Mouse (Mus musculus) liver, adult 2 months (tissue): ENCODE results near the gene Sypl2. TPM values are rescaled to one million over a fixed set of nuclear protein-coding genes. Genes with fewer than 3 reads are reported as not detected.

Experiments
- DNase-seq: peaks from one replicate; pipeline ENCODE4 v3.0.0-alpha.2; 2011; ENCODE audit warnings: low read depth, low spot score; ENCODE audit errors: extremely low read depth
- H3K27ac ChIP-seq: fragments of 200-500 bp; replicated peaks from 2 replicates; pipeline ENCODE4 v1.5.1; 2012; ENCODE audit warnings: low read depth, mild to moderate bottlenecking, control low read depth, inconsistent platforms, low read length; ENCODE audit not compliant: insufficient read depth
- H3K27me3 ChIP-seq: fragments of 200-500 bp; 2 replicates; pipeline ENCODE4 v1.6.1; 2012; ENCODE audit warnings: mild to moderate bottlenecking, moderate library complexity, low read length, inconsistent platforms; ENCODE audit not compliant: control insufficient read depth, insufficient read depth
- H3K36me3 ChIP-seq: fragments of 200-500 bp; 2 replicates; pipeline ENCODE4 v1.6.1; 2012; ENCODE audit warnings: low read length, inconsistent platforms; ENCODE audit not compliant: control insufficient read depth, insufficient read depth
- H3K4me1 ChIP-seq: fragments of 200-500 bp; 2 replicates; pipeline ENCODE4 v1.6.1; 2011; ENCODE audit warnings: low read length; ENCODE audit not compliant: control insufficient read depth, insufficient read depth
- H3K4me3 ChIP-seq: fragments of 200-500 bp; 2 replicates; pipeline ENCODE4 v1.5.1; 2011; ENCODE audit warnings: low read depth, mild to moderate bottlenecking, control low read depth, low read length, moderate library complexity; ENCODE audit not compliant: insufficient read depth
- H3K79me2 ChIP-seq: fragments of 200-500 bp; 2 replicates; pipeline ENCODE4 v1.6.1; 2012; ENCODE audit warnings: inconsistent platforms, mild to moderate bottlenecking, low read length, moderate library complexity; ENCODE audit not compliant: control insufficient read depth, insufficient read depth
- H3K9ac ChIP-seq: fragments of 200-500 bp; 2 replicates; pipeline ENCODE4 v1.6.1; 2012; ENCODE audit warnings: low read depth, mild to moderate bottlenecking, control low read depth, inconsistent platforms, low read length
- CTCF ChIP-seq: fragments of 200-500 bp; IDR thresholded peaks from 2 replicates; pipeline ENCODE4 v1.5.1; 2011; ENCODE audit warnings: low read depth, low read length, control low read depth
- POLR2A ChIP-seq: fragments of 200-500 bp; IDR thresholded peaks from 2 replicates; pipeline ENCODE4 v1.6.1; 2011; ENCODE audit warnings: low read length, control low read depth; ENCODE audit not compliant: insufficient read depth; ENCODE audit errors: extremely low read depth
- whole genome bisulfite sequencing: fragments of 180-500 bp; shearing (Covaris S2); methylation state at CpG from one replicate; pipeline ENCODE4 v1.1.7; 2018; 5-methylcytosine and 5-hydroxymethylcytosine counted together
- polyA plus RNA-seq: library from polyadenylated mRNA; depleted of rRNA; stranded (reverse); fragments of >200 nt; gene quantifications from 2 replicates; pipeline ENCODE4 v1.2.3, GENCODE M21; 2012
- total RNA-seq: library from RNA; depleted of rRNA; stranded (reverse); fragments of >200 nt; gene quantifications from 2 replicates; pipeline ENCODE4 v1.2.3, GENCODE M21; 2014

Gene Sypl2
- total and polyA plus RNA-seq, 2 experiments: 0.09 TPM

- DNase-seq: peak; percentile 86
- Histone ChIP-seq H3K4me1 (peaks cover 4% of the 10 kb centered on the region; the same call in 1 of the 2 replicates), H3K79me2 (no peaks in the 10 kb centered on the region; the same call in 1 of the 2 replicates), H3K27me3 (no peaks in the 10 kb centered on the region), H3K4me3 (peak overlapping the region; percentile 89), H3K27ac (peak overlapping the region; percentile 58), H3K9ac (peak overlapping the region; percentile 88), H3K36me3 (no peaks in the 10 kb centered on the region)
- 1% methylated on average over 68 of the region's 72 CpGs for WGBS
- no peak for TF ChIP-seq CTCF
- TF ChIP-seq POLR2A: peak; percentile 25
These were observed 16.3 kb downstream of the Sypl2 start for GRCm38 (mm10) chr3:108209946-108210770.

DNA sequence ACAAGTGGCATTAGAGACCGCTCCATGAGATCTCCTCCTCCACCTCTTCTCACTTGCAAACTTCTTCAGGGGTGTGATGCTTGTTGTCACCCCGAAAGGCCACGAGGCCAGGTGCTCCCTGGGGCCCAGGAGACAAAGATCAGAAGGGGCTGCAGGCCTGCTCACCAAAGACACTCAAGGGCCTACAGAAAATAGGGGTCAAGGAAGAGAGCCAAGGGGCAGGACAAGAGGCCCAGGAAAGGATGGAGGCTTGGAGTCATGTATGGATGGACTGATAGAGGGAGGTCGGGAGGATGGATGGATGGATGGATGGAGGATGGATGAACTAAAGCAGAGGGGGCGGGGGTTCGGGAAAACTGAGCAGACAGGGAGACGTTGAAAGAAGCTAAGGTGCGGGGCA, 16.9 kb downstream of the Sypl2 start:
- H3K4me3 ChIP-seq: no peak overlapping the region; the same call in 1 of the 2 replicates
- H3K4me1 ChIP-seq: peaks cover 4% of the 10 kb centered on the region; the same call in 1 of the 2 replicates
- peak overlapping the region; percentile 88 for H3K9ac ChIP-seq
- 32% methylated on average over 8 of the region's 8 CpGs for WGBS
- no peaks in the 10 kb centered on the region; the same call in 1 of the 2 replicates for H3K79me2 ChIP-seq
- no peak for DNase-seq
- no peaks in the 10 kb centered on the region for H3K36me3 ChIP-seq
- H3K27me3 ChIP-seq: no peaks in the 10 kb centered on the region
- H3K27ac ChIP-seq: no peak overlapping the region
- TF ChIP-seq POLR2A: no peak
- no peak for TF ChIP-seq CTCF

DNA sequence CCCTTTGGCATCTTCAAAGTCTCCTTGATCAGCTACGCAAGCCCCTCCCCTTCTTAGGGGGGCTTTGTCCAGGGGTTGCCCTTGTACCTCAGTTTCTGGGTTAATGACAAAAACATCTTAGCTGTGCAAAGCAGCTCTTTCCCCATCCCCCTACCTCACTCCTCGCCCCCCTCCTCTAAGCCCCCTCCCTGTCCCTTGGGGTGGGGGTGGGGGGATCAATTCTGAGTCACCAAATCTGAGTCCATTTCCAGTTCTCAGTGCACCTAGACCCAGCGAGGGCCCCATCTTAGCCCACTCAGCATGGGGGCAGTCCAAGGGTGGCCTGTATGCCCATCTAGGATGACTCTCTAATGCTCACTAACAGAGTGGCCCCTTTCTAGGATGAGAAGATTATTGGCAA, 17.4 kb downstream of the Sypl2 start:
- H3K4me1 ChIP-seq: peaks cover 4% of the 10 kb centered on the region; the same call in 1 of the 2 replicates
- 88% methylated on average over 3 of the region's 3 CpGs for WGBS
- TF ChIP-seq CTCF: no peak
- TF ChIP-seq POLR2A: no peak
- no peak overlapping the region for H3K9ac ChIP-seq
- no peak overlapping the region for H3K27ac ChIP-seq
- H3K79me2 ChIP-seq: no peaks in the 10 kb centered on the region; the same call in 1 of the 2 replicates
- no peaks in the 10 kb centered on the region for H3K36me3 ChIP-seq
- no peak overlapping the region for H3K4me3 ChIP-seq
- DNase-seq: no peak
- H3K27me3 ChIP-seq: no peaks in the 10 kb centered on the region

DNA sequence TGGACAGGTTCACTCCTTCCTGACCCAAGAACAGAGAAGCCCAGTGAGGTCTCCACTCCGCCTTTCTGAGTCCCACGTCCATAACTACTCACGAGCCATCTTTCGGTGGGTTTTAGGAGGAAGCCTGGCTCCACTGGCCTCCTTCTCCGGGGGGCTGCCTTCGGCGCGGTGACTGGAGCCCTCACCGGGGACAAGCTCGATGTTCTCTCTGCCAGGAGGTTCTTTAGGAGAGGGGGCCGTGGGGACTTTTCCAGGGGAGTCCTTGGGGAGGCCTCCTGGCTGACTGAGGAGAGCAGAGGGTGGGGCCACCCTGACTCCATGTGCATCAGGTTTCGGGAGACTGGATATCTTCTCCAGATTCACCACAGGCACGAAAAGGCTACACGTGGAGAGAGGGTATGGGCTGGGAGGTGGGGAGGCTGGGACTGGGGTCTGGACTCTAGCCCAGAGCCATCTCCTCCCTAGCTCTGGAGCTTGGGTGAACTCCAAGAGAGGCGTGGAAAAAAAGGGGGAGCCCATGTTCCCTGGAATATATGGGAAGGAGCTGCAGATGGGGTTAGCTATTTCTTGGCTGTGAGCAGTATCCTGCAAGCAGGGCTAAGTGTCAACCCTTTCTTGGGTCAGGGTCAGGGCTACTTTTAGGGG, 19.6 kb downstream of the Sypl2 start:
- H3K79me2 ChIP-seq: no peaks in the 10 kb centered on the region; the same call in 1 of the 2 replicates
- no peak overlapping the region for H3K27ac ChIP-seq
- no peak for DNase-seq
- H3K27me3 ChIP-seq: no peaks in the 10 kb centered on the region
- no peak overlapping the region for H3K4me3 ChIP-seq
- TF ChIP-seq CTCF (no peak), POLR2A (no peak)
- no peak overlapping the region for H3K9ac ChIP-seq
- H3K4me1 ChIP-seq: peaks cover 4% of the 10 kb centered on the region; the same call in 1 of the 2 replicates
- WGBS: 93% methylated on average over 15 of the region's 15 CpGs
- no peaks in the 10 kb centered on the region for H3K36me3 ChIP-seq

DNA sequence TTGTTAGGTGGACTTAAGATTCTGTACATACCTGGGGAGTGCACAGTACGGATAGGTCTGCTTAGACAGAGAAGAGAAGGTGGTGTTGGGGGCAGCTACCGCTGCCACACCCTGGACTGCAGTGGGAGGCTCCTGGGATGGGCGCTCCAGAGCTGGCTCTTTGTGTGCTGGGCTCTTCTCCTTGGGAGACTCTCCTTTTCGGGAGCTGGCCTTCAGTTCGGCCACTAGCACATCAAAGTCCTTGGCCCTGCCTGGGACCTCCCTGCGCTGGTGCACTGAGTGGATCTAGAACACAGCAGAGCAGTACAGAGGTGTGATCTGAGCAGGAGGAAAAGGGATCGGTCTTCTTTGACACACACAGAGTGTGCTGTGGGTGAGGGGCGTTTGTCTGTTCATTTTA, 20.8 kb downstream of the Sypl2 start:
- 93% methylated on average over 8 of the region's 8 CpGs for WGBS
- Histone ChIP-seq H3K4me3 (no peak overlapping the region), H3K27ac (no peak overlapping the region), H3K27me3 (no peaks in the 10 kb centered on the region), H3K36me3 (no peaks in the 10 kb centered on the region), H3K79me2 (no peaks in the 10 kb centered on the region; the same call in 1 of the 2 replicates), H3K4me1 (peaks cover 6% of the 10 kb centered on the region; the same call in 1 of the 2 replicates), H3K9ac (no peak overlapping the region)
- TF ChIP-seq POLR2A: no peak
- TF ChIP-seq CTCF: no peak
- DNase-seq: no peak

GRCm38 (mm10) chr3:108204470-108204869, 22.0 kb downstream of the Sypl2 start:
- peaks cover 3% of the 10 kb centered on the region; the same call in 1 of the 2 replicates for H3K4me1 ChIP-seq
- no peaks in the 10 kb centered on the region for H3K27me3 ChIP-seq
- no peak overlapping the region for H3K4me3 ChIP-seq
- no peaks in the 10 kb centered on the region for H3K79me2 ChIP-seq
- TF ChIP-seq CTCF (no peak), POLR2A (no peak)
- H3K36me3 ChIP-seq: no peaks in the 10 kb centered on the region
- no peak overlapping the region for H3K27ac ChIP-seq
- H3K9ac ChIP-seq: no peak overlapping the region
- WGBS: 75% methylated on average over 11 of the region's 11 CpGs
- DNase-seq: no peak
